ENCODE assay signal across 29 mouse cellular contexts in the genomic region with DNA sequence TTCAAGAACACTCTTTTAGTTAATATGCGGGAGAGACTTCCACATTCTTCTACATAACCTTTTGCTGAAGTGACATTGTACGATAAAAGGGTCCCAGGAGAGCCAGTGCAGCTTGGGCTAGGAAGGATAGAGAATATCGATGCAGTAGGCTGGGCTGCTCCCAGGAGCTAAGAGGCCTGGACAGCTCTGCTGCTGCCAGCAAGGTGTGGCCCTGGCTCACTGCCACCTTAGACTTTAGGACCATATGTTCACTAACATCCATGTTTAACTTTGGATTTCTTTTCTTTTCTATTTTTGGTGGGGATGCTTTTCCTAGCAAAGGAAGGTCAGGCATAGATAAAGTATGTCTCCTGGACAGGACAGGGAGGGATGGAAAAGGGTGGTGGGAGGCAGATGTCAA. TPM values are rescaled to one million over a fixed set of nuclear protein-coding genes. Genes with fewer than 3 reads are reported as not detected.
A peak's percentile ranks its signal among the peaks of the same experiment; 100 is the strongest.
DNase-seq lines count a peak whose midpoint lies in the region; ATAC-seq and TF ChIP-seq lines count a peak whose summit lies in the region.
"Had no signal": no experiment of that assay in that cellular context is flagged by ENCODE, and none has a peak within 500 bp of the region (broad histone marks: within the 10 kb centered on the region; RNA-seq: fewer than 3 reads in every experiment).

No protein-coding gene starts in this region.

- TF ChIP-seq EP300 in stomach, postnatal 0 days (optimal IDR thresholded peaks at IDR 0.05): no peak

- no peak for ATAC-seq in hindbrain, postnatal 0 days
- no peak for ATAC-seq in hindbrain, embryonic 11.5 days (ENCODE audit: low FRiP score)
- ATAC-seq in stomach, postnatal 0 days (ENCODE audit: low FRiP score, low TSS enrichment): no peak
- ATAC-seq: CD4-positive, CD25-positive, alpha-beta regulatory T cell, adult 4 months; forebrain, embryonic 14.5 days had no signal

- no peak overlapping the region for H3K4me3 ChIP-seq in hindbrain, postnatal 0 days (ENCODE audit: low read length)
- no peak overlapping the region for H3K4me3 ChIP-seq in hindbrain, embryonic 11.5 days (ENCODE audit: low read depth, low read length)
- no peak overlapping the region for H3K4me3 ChIP-seq in stomach, postnatal 0 days (ENCODE audit: low read depth, low read length)
- H3K4me3 ChIP-seq: embryonic facial prominence, embryonic 12.5 days; heart, embryonic 10.5 days; kidney, embryonic 15.5 days; megakaryocyte, embryonic 14.5 days; midbrain, embryonic 12.5 days; myocyte had no signal

- 50% methylated on average over 3 of the region's 3 CpGs for WGBS in hindbrain, postnatal 0 days
- 84% methylated on average over 3 of the region's 3 CpGs for WGBS in hindbrain, embryonic 11.5 days
- WGBS in stomach, postnatal 0 days: 50% methylated on average over 3 of the region's 3 CpGs

- no peak overlapping the region for H3K9ac ChIP-seq in hindbrain, postnatal 0 days (replicated peaks; ENCODE audit: low read length)
- H3K9ac ChIP-seq in hindbrain, embryonic 11.5 days (ENCODE audit: low read depth, low read length): no peak overlapping the region
- H3K9ac ChIP-seq in stomach, postnatal 0 days (ENCODE audit: low read length): no peak overlapping the region
- H3K9ac ChIP-seq: embryonic facial prominence, embryonic 12.5 days; kidney, embryonic 15.5 days; liver, embryonic 14.5 days; midbrain, embryonic 12.5 days had no signal

- no peaks in the 10 kb centered on the region for H3K9me3 ChIP-seq in hindbrain, postnatal 0 days (ENCODE audit: low read length)
- H3K9me3 ChIP-seq in hindbrain, embryonic 11.5 days (ENCODE audit: control insufficient read depth, low read length): no peaks in the 10 kb centered on the region
- no peaks in the 10 kb centered on the region for H3K9me3 ChIP-seq in stomach, postnatal 0 days (ENCODE audit: control insufficient read depth, low read length)
- H3K9me3 ChIP-seq: embryonic facial prominence, embryonic 12.5 days; heart, embryonic 10.5 days; kidney, embryonic 15.5 days; megakaryocyte, embryonic 14.5 days; midbrain, embryonic 12.5 days had no signal

- no peak for TF ChIP-seq CTCF in hindbrain, postnatal 0 days (IDR thresholded peaks at IDR 0.05; ENCODE audit: low read depth)
- TF ChIP-seq CTCF in stomach, postnatal 0 days (IDR thresholded peaks at IDR 0.05; ENCODE audit: low read depth): no peak

- peak overlapping the region; percentile 48; the same call in 1 of the 2 replicates for H3K27ac ChIP-seq in hindbrain, postnatal 0 days
- H3K27ac ChIP-seq in hindbrain, embryonic 11.5 days (ENCODE audit: low read depth, low read length): no peak overlapping the region
- no peak overlapping the region for H3K27ac ChIP-seq in stomach, postnatal 0 days (replicated peaks)
- H3K27ac ChIP-seq: embryonic facial prominence, embryonic 12.5 days; heart, embryonic 10.5 days; kidney, embryonic 15.5 days; liver, embryonic 14.5 days; midbrain, embryonic 12.5 days had no signal

- H3K27me3 ChIP-seq in hindbrain, postnatal 0 days (ENCODE audit: insufficient read depth, low read length): no peaks in the 10 kb centered on the region
- no peaks in the 10 kb centered on the region for H3K27me3 ChIP-seq in hindbrain, embryonic 11.5 days (ENCODE audit: control insufficient read depth, insufficient read depth, low read length)
- H3K27me3 ChIP-seq in stomach, postnatal 0 days (ENCODE audit: control insufficient read depth, insufficient read depth, low read length): no peaks in the 10 kb centered on the region
- H3K27me3 ChIP-seq: embryonic facial prominence, embryonic 12.5 days; kidney, embryonic 15.5 days; megakaryocyte, embryonic 14.5 days; midbrain, embryonic 12.5 days had no signal

- peaks cover 10% of the 10 kb centered on the region for H3K4me1 ChIP-seq in hindbrain, postnatal 0 days (ENCODE audit: insufficient read depth, low read length)
- peaks cover 2% of the 10 kb centered on the region; the same call in 1 of the 2 replicates for H3K4me1 ChIP-seq in hindbrain, embryonic 11.5 days (replicated peaks; ENCODE audit: control insufficient read depth, insufficient read depth, low read length)
- no peaks in the 10 kb centered on the region for H3K4me1 ChIP-seq in stomach, postnatal 0 days (replicated peaks; ENCODE audit: control insufficient read depth, insufficient read depth)

- peak; percentile 31 to 40 for DNase-seq in cerebellum, postnatal 36 days
- DNase-seq in cerebellum, postnatal 10 days: no peak
- no peak for DNase-seq in hindbrain, postnatal 0 days (ENCODE audit: low spot score)
- DNase-seq in hindbrain, embryonic 11.5 days (ENCODE audit: low spot score): no peak
- DNase-seq in NIH3T3 (ENCODE audit: low read depth): peak; percentile 60
- DNase-seq in stomach, postnatal 0 days (ENCODE audit: low spot score): peak; percentile 58
- no peak for DNase-seq in urinary bladder, postnatal 10 days (ENCODE audit: low spot score)
- DNase-seq: adrenal gland, postnatal 25 days; cerebellum, adult 9-10 months; gastrocnemius, postnatal 25 days; heart, adult 11 months; heart, postnatal 4 days; kidney, adult 18-20 months; kidney, postnatal 25 days; liver; lung, adult 2 months; retina, postnatal 1 day; right cerebral cortex, postnatal 14 days; thymus, adult 18-20 months; thymus, postnatal 25 days had no signal

- peaks cover 13% of the 10 kb centered on the region; the same call in 1 of the 2 replicates for H3K36me3 ChIP-seq in hindbrain, postnatal 0 days (ENCODE audit: insufficient read depth, low read length)
- H3K36me3 ChIP-seq in hindbrain, embryonic 11.5 days (ENCODE audit: control insufficient read depth, insufficient read depth, low read length): no peaks in the 10 kb centered on the region
- H3K36me3 ChIP-seq in stomach, postnatal 0 days (ENCODE audit: control insufficient read depth, insufficient read depth, low read length): 0 out of 2 replicates have a peak, but pooled peaks cover 4% of the 10 kb centered on the region

- no peak overlapping the region for H3K4me2 ChIP-seq in hindbrain, postnatal 0 days (ENCODE audit: low read depth, low read length)
- H3K4me2 ChIP-seq in hindbrain, embryonic 11.5 days (replicated peaks; ENCODE audit: low read depth, low read length): no peak overlapping the region
- no peak overlapping the region for H3K4me2 ChIP-seq in stomach, postnatal 0 days (replicated peaks; ENCODE audit: low read depth)
- H3K4me2 ChIP-seq: embryonic facial prominence, embryonic 12.5 days; kidney, embryonic 15.5 days; midbrain, embryonic 12.5 days had no signal

RNA-seq across cellular contexts. Expression of a gene that starts 44.3 kb away (rescaled TPM):
- total RNA-seq in hindbrain, postnatal 0 days (2014; rRNA removed): 70.0 and 90.2 TPM in 2 replicates
- polyA plus RNA-seq in hindbrain, postnatal 0 days (2015; fragmentation: Nextera tagmentation; extraction: Ambion mirVana): 20.8 and 24.9 TPM in 2 replicates
- 22.6 and 28.1 TPM in 2 replicates for polyA plus RNA-seq in hindbrain, embryonic 11.5 days (2014; fragmentation: Nextera tagmentation; extraction: Ambion mirVana)
- 10.6 and 10.7 TPM in 2 replicates for polyA plus RNA-seq in stomach, postnatal 0 days (2015; fragmentation: Nextera tagmentation; extraction: Ambion mirVana)

Comparison
In these comparisons a context has a peak if more than half of its experiments do, and no peak if none do; other contexts are left out.
1. DNase-seq: peak in cerebellum, postnatal 36 days (2 of 2), NIH3T3 (single experiment) and stomach, postnatal 0 days (single experiment); none in cerebellum, postnatal 10 days (0 of 2), hindbrain, postnatal 0 days (single experiment), hindbrain, embryonic 11.5 days (single experiment) and urinary bladder, postnatal 10 days (single experiment).